Mouse (Mus musculus) embryonic facial prominence, embryonic 15.5 days (tissue): ENCODE results near the gene C3ar1. TPM values are rescaled to one million over a fixed set of nuclear protein-coding genes. Genes with fewer than 3 reads are reported as not detected.

Source experiments
- ATAC-seq: fragments of 200-750 bp; cut with Nextera tagmentation; 2 replicates; pipeline ENCODE4 v1.8.0; 2017; ENCODE audit warnings: low read depth, moderate TSS enrichment; ENCODE audit not compliant: insufficient number of reproducible peaks, low FRiP score, low TSS enrichment
- H3K27ac ChIP-seq: fragments of 300-500 bp; sonication (generic); replicated peaks from 2 replicates; pipeline ENCODE4 v1.5.1; 2015; ENCODE audit warnings: mild to moderate bottlenecking, inconsistent platforms
- H3K27me3 ChIP-seq: fragments of 300-500 bp; sonication (generic); 2 replicates; pipeline ENCODE4 v1.6.1; 2015; ENCODE audit warnings: inconsistent platforms
- H3K36me3 ChIP-seq: fragments of 300-500 bp; sonication (generic); 2 replicates; pipeline ENCODE4 v1.6.1; 2015; ENCODE audit warnings: mild to moderate bottlenecking, inconsistent platforms
- H3K4me1 ChIP-seq: fragments of 300-500 bp; sonication (generic); 2 replicates; pipeline ENCODE4 v1.6.1; 2015; ENCODE audit warnings: inconsistent platforms
- H3K4me2 ChIP-seq: fragments of 300-500 bp; sonication (generic); replicated peaks from 2 replicates; pipeline ENCODE4 v1.6.1; 2015; ENCODE audit warnings: mild to moderate bottlenecking, inconsistent platforms
- H3K4me3 ChIP-seq: fragments of 300-500 bp; sonication (generic); replicated peaks from 2 replicates; pipeline ENCODE4 v1.5.1; 2015; ENCODE audit warnings: mild to moderate bottlenecking, inconsistent platforms
- H3K9ac ChIP-seq: fragments of 300-500 bp; sonication (generic); 2 replicates; pipeline ENCODE4 v1.6.1; 2015; ENCODE audit warnings: inconsistent platforms
- H3K9me3 ChIP-seq: fragments of 300-500 bp; sonication (generic); replicated peaks from 2 replicates; pipeline ENCODE4 v1.6.1; 2016; ENCODE audit warnings: inconsistent platforms
- WGBS: fragments of 180-500 bp; shearing (Covaris S2); methylation state at CpG from one replicate; pipeline ENCODE4 v1.1.7; 2015; 5-methylcytosine and 5-hydroxymethylcytosine counted together
- polyA plus RNA-seq: library from polyadenylated mRNA; unstranded; fragments of >200 nt; fragmentation: Nextera tagmentation; extraction: Ambion mirVana; gene quantifications from 2 replicates; pipeline ENCODE4 v1.2.1, GENCODE M21; 2015

Gene C3ar1
- polyA plus RNA-seq, 1 experiment from 2014 or later: 4.0 TPM

DNA sequence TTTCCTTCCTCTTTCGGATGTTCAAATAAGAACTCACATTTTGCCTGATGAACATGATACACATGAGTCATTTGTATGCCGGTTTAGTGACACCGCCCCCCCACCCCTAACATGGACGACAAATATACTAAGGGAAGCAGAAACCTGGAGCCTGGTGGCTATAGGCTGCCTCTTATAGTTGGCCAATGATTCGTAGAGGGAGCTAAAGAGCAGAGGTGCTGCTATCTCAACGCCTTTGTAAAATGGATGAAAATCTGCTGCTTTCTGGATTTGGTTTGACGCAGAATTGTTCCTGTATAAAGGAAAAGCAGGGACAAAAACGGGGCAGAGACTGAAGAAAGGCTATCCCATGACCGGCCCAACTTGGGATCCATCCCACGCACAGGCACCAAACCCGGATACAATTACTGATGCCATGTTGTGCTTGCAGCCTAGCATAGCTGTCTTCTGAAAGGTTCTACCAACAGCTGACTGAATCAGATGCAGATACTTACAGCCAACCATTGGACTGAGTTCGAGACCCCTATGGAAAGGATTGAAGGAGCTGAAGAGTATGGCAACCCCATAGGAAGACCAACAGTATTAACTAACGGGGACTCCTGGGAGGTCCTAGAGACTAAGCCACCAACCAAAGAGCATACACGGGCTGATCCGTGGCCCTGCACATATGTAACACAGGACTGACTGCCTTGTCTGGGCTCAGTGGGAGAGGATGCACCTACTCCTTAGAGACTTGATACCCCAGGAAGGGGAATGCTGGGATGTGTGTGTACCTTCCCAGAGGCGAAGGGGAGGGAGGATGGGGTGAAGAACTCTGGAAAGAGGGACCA lies 44.0 kb downstream of the C3ar1 start:
- 24% methylated on average over 16 of the region's 16 CpGs for WGBS
- peak; percentile 55 for ATAC-seq

DNA sequence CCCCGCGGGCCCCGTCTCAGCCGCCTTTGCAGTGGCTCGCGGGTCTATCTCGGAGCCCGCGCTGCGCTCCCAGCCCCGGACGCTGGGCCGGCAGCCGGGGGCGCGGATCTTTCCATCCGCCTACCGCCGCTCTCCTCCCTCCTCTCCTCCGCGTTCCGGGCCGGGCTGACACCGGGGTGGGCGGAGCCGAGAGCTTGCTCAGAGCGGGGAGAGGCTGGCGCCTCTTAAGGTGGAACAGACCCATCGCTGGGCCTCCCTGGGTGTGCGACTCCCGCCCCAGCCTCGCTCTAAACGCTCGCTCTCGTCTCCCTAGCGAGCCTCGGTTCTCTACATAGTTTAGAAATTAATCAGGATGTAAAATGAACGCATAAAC lies 44.7 kb downstream of the C3ar1 start:
- under 1% methylated on average over 38 of the region's 38 CpGs for WGBS
- Histone ChIP-seq H3K4me2 (peak overlapping the region; percentile 68), H3K27ac (peak overlapping the region; percentile 100), H3K27me3 (no peaks in the 10 kb centered on the region), H3K9me3 (no peaks in the 10 kb centered on the region), H3K4me3 (peak overlapping the region; percentile 77), H3K36me3 (no peaks in the 10 kb centered on the region), H3K9ac (peak overlapping the region; percentile 65), H3K4me1 (peaks cover 5% of the 10 kb centered on the region; the same call in 1 of the 2 replicates)
- peak; percentile 96 for ATAC-seq

More for the DNA sequence above, 44.0 kb downstream of the C3ar1 start:
- peak overlapping the region; percentile 68 for H3K4me2 ChIP-seq
- H3K4me3 ChIP-seq: peak overlapping the region; percentile 77
- H3K4me1 ChIP-seq: peaks cover 5% of the 10 kb centered on the region; the same call in 1 of the 2 replicates
- peak overlapping the region; percentile 100 for H3K27ac ChIP-seq
- no peaks in the 10 kb centered on the region for H3K9me3 ChIP-seq
- no peaks in the 10 kb centered on the region for H3K36me3 ChIP-seq
- H3K9ac ChIP-seq: peak overlapping the region; percentile 42
- H3K27me3 ChIP-seq: no peaks in the 10 kb centered on the region

DNA sequence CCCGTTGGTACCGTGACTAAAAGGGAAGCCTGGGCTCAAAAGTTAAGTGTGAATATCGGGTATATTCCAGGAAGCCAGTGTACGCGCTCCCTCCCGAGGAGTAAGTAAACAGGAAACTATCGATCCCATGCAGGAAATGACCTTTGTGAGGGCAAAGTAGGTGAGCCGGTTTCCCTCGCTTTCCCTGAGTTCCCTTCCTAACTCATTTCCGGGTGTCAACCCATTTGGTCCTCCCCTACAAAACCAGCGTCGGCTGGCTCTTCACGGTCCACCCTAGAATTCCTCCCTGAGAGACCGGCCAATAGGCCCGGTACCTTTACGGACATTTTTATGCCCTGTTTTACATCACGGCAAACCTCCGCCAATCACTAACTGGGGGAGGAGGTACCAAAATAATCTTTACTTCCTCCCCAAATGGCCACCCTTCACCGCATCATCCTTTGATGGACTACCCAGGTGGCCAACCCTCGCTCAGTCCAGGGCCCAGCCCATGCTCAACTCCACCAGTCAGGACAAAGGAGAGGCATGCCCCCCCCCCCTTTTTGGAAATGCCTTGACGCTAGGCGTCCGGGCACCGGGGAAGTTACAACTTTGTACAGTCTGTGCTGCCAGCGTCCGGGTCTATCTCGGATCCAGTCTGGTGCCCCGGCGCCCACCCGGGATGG lies 45.2 kb downstream of the C3ar1 start:
- Histone ChIP-seq H3K4me2 (peak overlapping the region; percentile 68), H3K4me3 (peak overlapping the region; percentile 77), H3K9ac (peak overlapping the region; percentile 65), H3K9me3 (no peaks in the 10 kb centered on the region), H3K27ac (peak overlapping the region; percentile 100), H3K27me3 (no peaks in the 10 kb centered on the region), H3K36me3 (no peaks in the 10 kb centered on the region), H3K4me1 (peaks cover 5% of the 10 kb centered on the region; the same call in 1 of the 2 replicates)
- under 1% methylated on average over 30 of the region's 30 CpGs for WGBS
- peak; percentile 99 for ATAC-seq

DNA sequence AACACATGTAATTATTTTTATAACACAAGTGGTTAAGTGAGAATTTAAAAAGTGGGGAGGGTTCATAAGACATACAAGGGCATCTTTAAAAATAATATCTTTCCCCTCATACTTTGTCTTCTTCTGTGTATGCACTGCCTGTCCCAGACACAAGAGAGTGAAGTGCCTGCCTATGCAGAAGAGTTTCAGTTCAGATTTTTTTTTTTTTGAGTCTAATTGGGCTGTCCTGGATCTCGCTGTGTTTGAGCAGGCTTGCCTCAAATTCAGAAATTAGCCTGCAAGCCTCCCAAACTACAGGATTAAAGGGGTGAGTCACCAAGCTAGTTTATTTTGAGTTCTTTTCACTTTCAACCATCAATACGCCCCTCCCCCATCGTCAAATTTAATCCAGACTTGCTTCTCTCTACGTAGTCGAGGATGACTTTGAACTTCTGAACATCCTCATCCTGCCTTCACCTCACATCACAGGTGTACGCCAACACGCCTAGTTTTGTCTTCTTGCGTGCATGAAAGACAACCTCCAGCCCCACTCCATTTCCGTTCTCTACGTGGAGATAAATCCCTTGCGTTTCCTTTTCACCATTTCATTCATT lies 45.8 kb downstream of the C3ar1 start:
- WGBS: under 1% methylated on average over 11 of the region's 11 CpGs
- H3K4me3 ChIP-seq: peak overlapping the region; percentile 77
- peak overlapping the region; percentile 37 for H3K9ac ChIP-seq
- peak overlapping the region; percentile 100 for H3K27ac ChIP-seq
- ATAC-seq: no peak
- no peaks in the 10 kb centered on the region for H3K36me3 ChIP-seq
- H3K4me1 ChIP-seq: peaks cover 5% of the 10 kb centered on the region; the same call in 1 of the 2 replicates
- H3K27me3 ChIP-seq: no peaks in the 10 kb centered on the region
- H3K4me2 ChIP-seq: peak overlapping the region; percentile 68
- H3K9me3 ChIP-seq: no peaks in the 10 kb centered on the region

DNA sequence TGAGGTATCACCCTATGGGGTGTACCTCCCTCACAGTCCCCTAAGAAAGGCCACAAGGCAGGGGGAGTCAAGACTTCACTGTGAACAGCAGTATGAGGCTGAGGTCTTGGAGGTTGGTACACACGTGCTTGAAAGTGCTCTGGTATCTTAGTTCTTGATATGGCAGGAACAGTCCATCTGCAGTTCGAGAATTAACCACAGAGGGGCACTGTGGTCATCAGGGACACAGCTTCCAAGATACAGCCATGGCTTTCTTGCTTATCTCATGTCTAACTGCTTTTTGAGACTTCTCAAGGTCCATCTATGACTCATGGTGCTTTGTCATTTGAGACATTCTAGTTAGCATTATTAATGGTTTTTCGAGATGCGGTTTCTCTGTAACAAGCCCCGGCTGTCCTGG lies 51.5 kb downstream of the C3ar1 start:
- Histone ChIP-seq H3K9ac (no peak overlapping the region), H3K36me3 (no peaks in the 10 kb centered on the region), H3K4me1 (peaks cover 15% of the 10 kb centered on the region), H3K27ac (no peak overlapping the region), H3K4me3 (no peak overlapping the region), H3K4me2 (no peak overlapping the region), H3K27me3 (peaks cover 12% of the 10 kb centered on the region; the same call in 1 of the 2 replicates), H3K9me3 (no peaks in the 10 kb centered on the region)
- WGBS: 31% methylated on average over 5 of the region's 5 CpGs
- no peak for ATAC-seq

DNA sequence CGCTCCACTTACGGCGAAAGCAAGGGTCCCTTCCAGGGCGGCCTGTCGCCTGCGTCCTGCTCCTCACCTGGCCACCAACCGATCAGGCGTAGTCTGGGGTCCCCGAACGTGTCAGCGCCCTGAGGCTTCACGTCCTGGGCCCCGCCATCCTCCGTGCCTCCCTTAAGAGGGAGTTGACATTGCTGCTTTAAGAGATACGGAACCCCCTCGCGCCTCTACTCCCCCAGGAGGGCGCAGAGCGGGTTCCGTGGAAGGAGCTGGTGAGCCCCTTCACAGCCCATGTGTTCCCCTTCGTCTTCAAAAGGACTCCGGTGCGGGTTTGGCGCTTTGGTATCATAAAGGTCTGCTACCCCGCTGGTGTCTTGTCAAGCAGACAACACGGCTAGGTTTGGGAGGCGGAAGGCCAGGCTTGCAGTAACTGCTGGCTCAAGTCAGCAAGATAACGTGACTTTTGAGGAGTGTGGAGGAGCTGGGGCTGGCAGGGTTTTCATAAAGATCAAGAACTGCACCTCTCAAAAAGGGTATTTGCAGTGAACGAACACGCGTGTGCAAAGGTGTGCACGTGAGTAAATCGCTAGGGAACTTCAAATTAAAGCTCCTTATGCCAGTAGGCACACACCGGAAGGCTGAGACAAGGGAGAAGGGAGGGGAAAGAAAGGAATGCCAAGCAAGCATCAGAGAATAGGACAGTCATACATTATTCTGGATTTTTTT lies 54.0 kb downstream of the C3ar1 start:
- H3K4me2 ChIP-seq: peak overlapping the region; percentile 98
- WGBS: 2% methylated on average over 34 of the region's 34 CpGs
- H3K4me1 ChIP-seq: peaks cover 15% of the 10 kb centered on the region
- peaks cover 12% of the 10 kb centered on the region; the same call in 1 of the 2 replicates for H3K27me3 ChIP-seq
- 0 out of 2 replicates have a peak overlapping the region, but pooled peaks have one; percentile 28 for H3K27ac ChIP-seq
- H3K9me3 ChIP-seq: no peaks in the 10 kb centered on the region
- H3K36me3 ChIP-seq: no peaks in the 10 kb centered on the region
- peak; percentile 52 for ATAC-seq
- H3K9ac ChIP-seq: peak overlapping the region; percentile 53
- peak overlapping the region; percentile 58 for H3K4me3 ChIP-seq

DNA sequence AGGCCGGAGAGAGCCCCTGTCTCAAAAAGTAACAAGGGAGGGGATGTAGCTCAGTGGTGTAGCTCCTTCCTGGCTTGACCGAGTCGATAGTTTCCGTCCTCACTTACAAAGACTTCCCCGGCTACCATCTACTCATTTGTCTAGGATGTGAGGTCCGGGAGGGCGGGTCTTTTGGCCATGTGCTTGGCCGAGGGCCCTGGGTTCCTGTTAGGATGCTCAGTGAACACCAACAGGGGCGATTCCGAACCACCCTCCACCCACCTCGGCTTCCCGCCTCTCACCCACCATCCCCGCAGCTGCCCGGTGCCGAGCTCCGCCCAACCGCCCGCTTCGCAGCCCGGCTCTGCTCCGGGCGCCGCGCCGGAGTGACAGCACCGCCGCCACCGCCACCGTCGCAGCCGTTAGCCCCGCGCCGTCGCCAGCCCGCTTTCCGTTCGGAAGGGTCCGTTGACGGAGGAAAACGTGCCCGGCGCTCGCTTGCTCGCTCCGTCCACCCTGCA lies 54.6 kb downstream of the C3ar1 start, which contains the start of gene Slc2a3:
Slc2a3 (minus strand) TSS at position 340 of the 500 bp plus-strand sequence.
- peak within 1 kb of the TSS; percentile 28; the same call in 1 of the 2 replicates for H3K27ac ChIP-seq
- ATAC-seq: peak; percentile 47; the same call in 1 of the 2 replicates
- H3K4me3 ChIP-seq: peak within 1 kb of the TSS; percentile 58
- peak within 1 kb of the TSS; percentile 98 for H3K4me2 ChIP-seq
- H3K4me1 ChIP-seq: peaks cover 15% of the 10 kb centered on the region
- peaks cover 12% of the 10 kb centered on the region; the same call in 1 of the 2 replicates for H3K27me3 ChIP-seq
- 1% methylated on average over 46 of the region's 46 CpGs for WGBS
- no peaks in the 10 kb centered on the region for H3K9me3 ChIP-seq
- H3K9ac ChIP-seq: peak within 1 kb of the TSS; percentile 53
- no peaks in the 10 kb centered on the region for H3K36me3 ChIP-seq

DNA sequence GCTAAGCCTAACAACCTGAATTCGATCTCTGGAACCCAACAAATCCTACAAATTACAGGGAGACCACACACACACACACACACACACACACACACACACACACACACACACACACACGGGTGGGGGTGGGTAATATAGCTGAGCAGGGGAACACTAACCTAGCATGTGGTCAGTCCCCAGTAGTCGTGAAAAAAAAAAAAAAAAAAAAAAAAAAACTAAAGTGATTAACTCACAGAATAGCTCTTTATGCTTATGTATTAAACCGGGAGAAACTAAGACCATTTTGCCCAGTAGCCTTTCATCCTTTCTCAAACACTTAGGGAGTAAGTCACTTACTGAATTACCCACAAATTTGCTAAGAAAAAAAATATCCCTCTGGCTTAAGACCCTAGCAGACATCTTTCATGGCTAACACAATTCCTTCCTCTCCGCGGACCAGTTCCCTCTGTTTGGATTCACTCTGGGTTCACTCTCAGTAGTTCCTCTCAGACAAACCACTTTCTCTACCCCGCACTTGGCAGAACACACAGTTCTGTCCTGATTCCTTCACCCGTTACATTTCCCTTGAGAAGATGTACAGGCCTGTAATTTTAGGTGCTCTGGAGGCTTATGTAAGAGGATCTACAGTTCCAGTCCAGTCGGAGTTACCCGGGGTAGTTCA lies 55.2 kb downstream of the C3ar1 start:
- Histone ChIP-seq H3K27me3 (peaks cover 12% of the 10 kb centered on the region; the same call in 1 of the 2 replicates), H3K27ac (peak overlapping the region; percentile 28; the same call in 1 of the 2 replicates), H3K9ac (peak overlapping the region; percentile 53; the same call in 1 of the 2 replicates), H3K4me3 (peak overlapping the region; percentile 58), H3K9me3 (no peaks in the 10 kb centered on the region), H3K4me2 (peak overlapping the region; percentile 98), H3K4me1 (peaks cover 15% of the 10 kb centered on the region), H3K36me3 (no peaks in the 10 kb centered on the region)
- no peak for ATAC-seq
- 32% methylated on average over 10 of the region's 10 CpGs for WGBS
